Mouse (Mus musculus): ENCODE data around the gene Car7. TPM values are rescaled to one million over a fixed set of nuclear protein-coding genes. Genes with fewer than 3 reads are reported as not detected.

Gene Car7
- total RNA-seq, 2 experiments from 2014 or later: not detected

Other genes with a start within 250 kb of the Car7 start
- gene Cmtm2a, start 241.5 kb upstream of the Car7 start, total RNA-seq (2014; fragmentation: Nextera tagmentation): not detected in 2 replicates
- not detected in 2 replicates for gene Cmtm2a, start 241.5 kb upstream of the Car7 start, total RNA-seq (2017)
- not detected in 2 replicates for gene Gm45711, start 224.6 kb upstream of the Car7 start, total RNA-seq (2014; fragmentation: Nextera tagmentation)
- not detected in 2 replicates for gene Gm45711, start 224.6 kb upstream of the Car7 start, total RNA-seq (2017)
- gene Cmtm1, start 224.5 kb upstream of the Car7 start, total RNA-seq (2014; fragmentation: Nextera tagmentation): not detected in 2 replicates
- gene Cmtm1, start 224.5 kb upstream of the Car7 start, total RNA-seq (2017): not detected in 2 replicates
- gene Gm11020, start 213.1 kb upstream of the Car7 start, total RNA-seq (2014; fragmentation: Nextera tagmentation): not detected in 2 replicates
- gene Gm11020, start 213.1 kb upstream of the Car7 start, total RNA-seq (2017): not detected in 2 replicates
- not detected in 2 replicates for gene Cmtm2b, start 212.5 kb upstream of the Car7 start, total RNA-seq (2014; fragmentation: Nextera tagmentation)
- not detected in 2 replicates for gene Cmtm2b, start 212.5 kb upstream of the Car7 start, total RNA-seq (2017)
- gene Cmtm3, start 195.3 kb upstream of the Car7 start, total RNA-seq (2014; fragmentation: Nextera tagmentation): 4.9 and 5.8 TPM in 2 replicates
- 1.4 and 7.3 TPM in 2 replicates for gene Cmtm3, start 195.3 kb upstream of the Car7 start, total RNA-seq (2017)
- 0.32 and 1.2 TPM in 2 replicates for gene Cmtm4, start 138.9 kb upstream of the Car7 start, total RNA-seq (2014; fragmentation: Nextera tagmentation)
- gene Cmtm4, start 138.9 kb upstream of the Car7 start, total RNA-seq (2017): 1.1 and 1.7 TPM in 2 replicates
- 25.5 and 35.1 TPM in 2 replicates for gene Dync1li2, start 91.6 kb upstream of the Car7 start, total RNA-seq (2014; fragmentation: Nextera tagmentation)
- 53.1 and 61.4 TPM in 2 replicates for gene Dync1li2, start 91.6 kb upstream of the Car7 start, total RNA-seq (2017)
- not detected in 2 replicates for gene Terb1, start 24.8 kb upstream of the Car7 start, total RNA-seq (2014; fragmentation: Nextera tagmentation)
- not detected in 2 replicates for gene Terb1, start 24.8 kb upstream of the Car7 start, total RNA-seq (2017)
- gene Nae1, start 52 bp upstream of the Car7 start, total RNA-seq (2014; fragmentation: Nextera tagmentation): 83.2 and 84.8 TPM in 2 replicates
- gene Nae1, start 52 bp upstream of the Car7 start, total RNA-seq (2017): 172 and 193 TPM in 2 replicates
- 8.6 and 9.5 TPM in 2 replicates for gene Pdp2, start 56.8 kb downstream of the Car7 start, total RNA-seq (2014; fragmentation: Nextera tagmentation)
- 10.2 and 10.4 TPM in 2 replicates for gene Pdp2, start 56.8 kb downstream of the Car7 start, total RNA-seq (2017)
- not detected in 2 replicates for gene Cdh16, start 89.7 kb downstream of the Car7 start, total RNA-seq (2014; fragmentation: Nextera tagmentation)
- not detected in 2 replicates for gene Cdh16, start 89.7 kb downstream of the Car7 start, total RNA-seq (2017)
- gene Rrad, start 96.6 kb downstream of the Car7 start, total RNA-seq (2014; fragmentation: Nextera tagmentation): 1.1 TPM in 1 of 2 replicates, not detected in the other
- 0.19 and 0.94 TPM in 2 replicates for gene Rrad, start 96.6 kb downstream of the Car7 start, total RNA-seq (2017)
- 51.5 and 66.1 TPM in 2 replicates for gene Ciao2b, start 107.3 kb downstream of the Car7 start, total RNA-seq (2014; fragmentation: Nextera tagmentation)
- 26.4 and 27.7 TPM in 2 replicates for gene Ciao2b, start 107.3 kb downstream of the Car7 start, total RNA-seq (2017)
- not detected in 2 replicates for gene Ces2a, start 199.3 kb downstream of the Car7 start, total RNA-seq (2014; fragmentation: Nextera tagmentation)
- not detected in 2 replicates for gene Ces2a, start 199.3 kb downstream of the Car7 start, total RNA-seq (2017)